Mouse (Mus musculus) naive thymus-derived CD4-positive, alpha-beta T cell, adult 5 months (primary cell): ENCODE data around the gene Gm8871. TPM values are rescaled to one million over a fixed set of nuclear protein-coding genes. Genes with fewer than 3 reads are reported as not detected.

Source experiments
- polyA plus RNA-seq: library from polyadenylated mRNA; unstranded; fragments of 100-300 nt; shearing (Covaris generic); gene quantifications from one replicate; pipeline ENCODE4 v1.2.1, GENCODE M21; 2017

Gm8871 gene
- not detected for polyA plus RNA-seq

GRCm38 (mm10) chr5:10947505-10947904 is at the start of gene Gm8871, which contains the start of gene Gm8857:
Gene Gm8871, plus strand, starts transcription at chr5:10947805.
Gene Gm8857, plus strand, starts transcription at chr5:10947807.

Other genes with a start within 250 kb of the Gm8871 start
- gene Gm8857, start within 50 bp of the Gm8871 start, polyA plus RNA-seq, result not detected
- not detected for gene Gm8879, start 179.8 kb downstream of the Gm8871 start, polyA plus RNA-seq
- not detected for gene Gm5861, start 235.3 kb downstream of the Gm8871 start, polyA plus RNA-seq